Mouse (Mus musculus) hindbrain, postnatal 0 days (tissue): ENCODE data around the gene Nod2. TPM values are rescaled to one million over a fixed set of nuclear protein-coding genes. Genes with fewer than 3 reads are reported as not detected.
"Not testable (repeated sequence)": the region's sequence is repeated elsewhere in the genome, so short reads cannot be mapped to it uniquely, and the experiment has no call there.

ENCODE experiments used
- ATAC-seq: fragments of 200-750 bp; cut with Nextera tagmentation; 2 replicates; pipeline ENCODE4 v1.8.0; 2017; ENCODE audit warnings: mild to moderate bottlenecking, moderate TSS enrichment, moderate library complexity
- DNase-seq: peaks from one replicate; pipeline ENCODE4 v3.0.0-alpha.2; 2015; ENCODE audit warnings: low spot score
- H3K27ac ChIP-seq: fragments of 300-500 bp; sonication (generic); 2 replicates; pipeline ENCODE4 v1.5.1; 2014; ENCODE audit warnings: mild to moderate bottlenecking
- H3K27me3 ChIP-seq: fragments of 300-500 bp; sonication (generic); 2 replicates; pipeline ENCODE4 v1.6.1; 2014; ENCODE audit warnings: low read length, mixed read lengths; ENCODE audit not compliant: insufficient read depth
- H3K36me3 ChIP-seq: fragments of 300-500 bp; sonication (generic); 2 replicates; pipeline ENCODE4 v1.6.1; 2014; ENCODE audit warnings: low read length, mixed read lengths; ENCODE audit not compliant: insufficient read depth
- H3K4me1 ChIP-seq: fragments of 300-500 bp; sonication (generic); 2 replicates; pipeline ENCODE4 v1.6.1; 2014; ENCODE audit warnings: antibody characterized with exemption, low read length, mixed read lengths; ENCODE audit not compliant: insufficient read depth
- H3K4me2 ChIP-seq: fragments of 300-500 bp; sonication (generic); 2 replicates; pipeline ENCODE4 v1.6.1; 2014; ENCODE audit warnings: low read depth, mild to moderate bottlenecking, low read length, moderate library complexity, mixed read lengths
- H3K4me3 ChIP-seq: fragments of 300-500 bp; sonication (generic); 2 replicates; pipeline ENCODE4 v1.5.1; 2014; ENCODE audit warnings: low read length
- H3K9ac ChIP-seq: fragments of 300-500 bp; sonication (generic); replicated peaks from 2 replicates; pipeline ENCODE4 v1.6.1; 2014; ENCODE audit warnings: mild to moderate bottlenecking, low read length, moderate library complexity, mixed read lengths
- H3K9me3 ChIP-seq: fragments of 300-500 bp; sonication (generic); 2 replicates; pipeline ENCODE4 v1.6.1; 2016; ENCODE audit warnings: low read length, mixed read lengths
- CTCF ChIP-seq: IDR thresholded peaks from 2 replicates; pipeline ENCODE4 v1.5.1; 2016; ENCODE audit warnings: antibody characterized with exemption, control low read depth, low read depth
- WGBS: fragments of 180-500 bp; shearing (Covaris S2); extraction: QIAGEN DNeasy Blood & Tissue Kit; methylation state at CpG from one replicate; pipeline ENCODE4 v1.1.7; 2014; 5-methylcytosine and 5-hydroxymethylcytosine counted together
- polyA plus RNA-seq: library from polyadenylated mRNA; unstranded; fragments of >200 nt; fragmentation: Nextera tagmentation; extraction: Ambion mirVana; gene quantifications from 2 replicates; pipeline ENCODE4 v1.2.1, GENCODE M21; 2015
- total RNA-seq: library from RNA; depleted of rRNA; stranded (reverse); fragments of >200 nt; gene quantifications from 2 replicates; pipeline ENCODE4 v1.2.3, GENCODE M21; 2014

Gene Nod2
- total and polyA plus RNA-seq, 2 experiments from 2014 or later: 0.05 to 1.7 TPM

DNA sequence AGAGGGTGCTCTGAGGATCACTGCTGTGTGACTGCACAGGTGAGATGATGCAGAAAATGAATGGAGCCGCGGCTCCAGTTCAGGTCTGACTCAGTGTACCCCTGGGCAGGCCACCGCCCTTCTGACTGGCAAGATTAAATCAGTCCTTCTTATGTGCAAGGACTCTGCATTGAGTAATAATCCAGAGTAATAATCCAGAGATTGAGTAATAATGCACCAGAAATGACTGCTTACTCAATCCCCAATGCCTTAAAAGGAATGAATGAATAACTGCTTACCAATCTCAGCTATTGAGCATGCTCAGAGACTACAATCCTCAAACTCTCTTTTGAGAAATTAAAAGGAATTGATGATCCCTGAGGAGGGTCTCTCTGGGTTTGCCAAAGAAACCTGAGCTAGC lies 8.2 kb upstream of the Nod2 start:
- WGBS: 98% methylated on average over 3 of the region's 3 CpGs
- H3K9me3 ChIP-seq: no peaks in the 10 kb centered on the region
- DNase-seq (no peak), ATAC-seq (no peak)
- 0 out of 2 replicates have a peak, but pooled peaks cover 4% of the 10 kb centered on the region for H3K4me1 ChIP-seq
- no peak for TF ChIP-seq CTCF
- H3K9ac ChIP-seq: no peak overlapping the region
- H3K27me3 ChIP-seq: no peaks in the 10 kb centered on the region
- no peak overlapping the region for H3K27ac ChIP-seq
- no peaks in the 10 kb centered on the region for H3K36me3 ChIP-seq
- no peak overlapping the region for H3K4me2 ChIP-seq
- no peak overlapping the region for H3K4me3 ChIP-seq

DNA sequence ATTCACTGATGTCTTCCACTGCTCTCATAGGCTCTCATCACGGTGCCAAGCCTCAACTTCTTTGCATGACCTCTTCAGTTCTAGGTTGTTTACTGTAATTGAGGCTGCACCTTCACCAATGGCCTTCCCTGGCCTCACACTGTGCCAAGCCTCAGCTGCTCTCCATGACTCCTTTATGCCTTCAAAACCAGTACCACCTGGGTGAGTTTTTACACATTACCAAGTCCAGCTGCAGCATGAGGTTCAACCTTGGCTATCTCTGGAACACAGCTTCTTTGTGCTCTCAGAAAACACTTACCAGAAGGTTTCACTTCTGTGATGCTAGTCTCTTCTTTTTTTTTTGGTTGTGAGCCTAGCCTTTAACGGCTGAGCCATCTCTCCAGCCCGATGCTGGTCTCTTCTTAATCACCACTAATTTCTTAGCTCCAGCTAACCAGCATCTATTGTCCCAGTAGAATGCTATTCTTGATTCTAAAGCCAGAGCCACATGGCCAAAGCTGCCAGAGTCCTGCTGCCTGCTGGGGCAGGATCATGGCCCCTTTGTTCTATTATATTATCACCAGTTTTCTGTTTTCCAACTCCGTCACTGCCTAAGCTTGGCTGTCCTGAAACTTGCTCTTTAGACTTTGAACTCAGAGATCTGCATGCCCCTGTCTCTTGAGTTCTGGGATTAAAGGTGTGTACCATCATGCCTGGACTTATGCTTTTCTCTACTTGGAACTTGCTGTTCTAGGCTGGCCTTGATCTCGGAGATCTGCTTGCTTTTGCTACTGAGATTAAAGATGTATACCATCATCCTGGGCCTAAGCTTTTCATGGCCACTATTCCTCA lies 4.2 kb upstream of the Nod2 start:
- Histone ChIP-seq H3K27ac (no peak overlapping the region), H3K36me3 (no peaks in the 10 kb centered on the region), H3K27me3 (no peaks in the 10 kb centered on the region), H3K4me2 (no peak overlapping the region), H3K9me3 (no peaks in the 10 kb centered on the region), H3K9ac (no peak overlapping the region), H3K4me3 (no peak overlapping the region), H3K4me1 (peaks cover 2% of the 10 kb centered on the region)
- no peak for TF ChIP-seq CTCF
- ATAC-seq (no peak), DNase-seq (no peak)
- WGBS: 59% methylated on average over 5 of the region's 5 CpGs

GRCm38 (mm10) chr8:88648322-88648721 lies 1.2 kb downstream of the Nod2 start:
- no peak overlapping the region for H3K4me3 ChIP-seq
- no peak for ATAC-seq
- no peak for DNase-seq
- no peak overlapping the region for H3K27ac ChIP-seq
- no peaks in the 10 kb centered on the region for H3K27me3 ChIP-seq
- H3K4me2 ChIP-seq: no peak overlapping the region
- no peaks in the 10 kb centered on the region for H3K36me3 ChIP-seq
- no peak for TF ChIP-seq CTCF
- H3K9me3 ChIP-seq: no peaks in the 10 kb centered on the region
- H3K9ac ChIP-seq: no peak overlapping the region
- H3K4me1 ChIP-seq: peaks cover 3% of the 10 kb centered on the region

DNA sequence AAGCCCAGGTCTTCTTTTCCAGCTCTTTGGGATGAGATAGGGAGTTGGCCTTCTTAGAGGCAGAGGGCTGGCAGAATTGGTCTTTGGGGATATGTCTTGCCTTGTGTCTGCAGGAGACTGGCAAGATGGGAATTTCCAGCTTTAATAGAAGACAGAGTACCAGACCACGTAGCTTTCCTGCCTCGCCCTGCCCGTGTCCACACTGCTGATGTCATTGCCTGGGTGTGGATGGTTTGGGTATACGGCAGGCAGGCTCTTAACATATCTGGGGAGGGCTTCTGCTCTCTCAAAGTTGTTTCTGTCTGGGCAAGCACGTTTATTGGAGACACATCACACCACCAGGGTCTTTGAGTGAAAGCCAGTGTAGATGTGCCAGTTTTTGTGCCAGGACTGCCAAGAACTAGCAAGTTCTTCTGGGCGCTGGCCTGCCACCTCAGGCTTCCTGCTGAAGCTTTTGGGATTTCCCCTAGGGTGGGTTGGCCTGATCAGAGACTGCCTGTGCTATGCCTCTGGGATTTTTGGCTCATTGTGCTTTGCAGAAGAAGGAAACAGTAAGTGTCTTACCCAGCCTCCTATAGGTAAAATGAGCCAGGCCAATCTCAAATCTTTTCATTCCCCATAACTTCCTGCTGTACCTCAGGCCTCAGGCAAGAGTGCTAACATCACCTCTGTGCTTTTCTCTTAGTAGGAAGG lies 3.0 kb downstream of the Nod2 start:
- Histone ChIP-seq H3K9ac (no peak overlapping the region), H3K4me1 (peaks cover 3% of the 10 kb centered on the region), H3K36me3 (no peaks in the 10 kb centered on the region), H3K27me3 (no peaks in the 10 kb centered on the region), H3K9me3 (no peaks in the 10 kb centered on the region), H3K4me3 (no peak overlapping the region), H3K27ac (no peak overlapping the region), H3K4me2 (no peak overlapping the region)
- no peak for TF ChIP-seq CTCF
- DNase-seq (no peak), ATAC-seq (no peak)
- WGBS: 69% methylated on average over 6 of the region's 6 CpGs

- H3K9ac ChIP-seq, H3K4me2 ChIP-seq, ATAC-seq, H3K27me3 ChIP-seq, H3K27ac ChIP-seq, DNase-seq, H3K9me3 ChIP-seq, H3K4me3 ChIP-seq, H3K4me1 ChIP-seq, H3K36me3 ChIP-seq: not testable (repeated sequence)
- WGBS: 60% methylated on average over 4 of the region's 4 CpGs
Observed at GRCm38 (mm10) chr8:88651122-88651521, 4.0 kb downstream of the Nod2 start.

DNA sequence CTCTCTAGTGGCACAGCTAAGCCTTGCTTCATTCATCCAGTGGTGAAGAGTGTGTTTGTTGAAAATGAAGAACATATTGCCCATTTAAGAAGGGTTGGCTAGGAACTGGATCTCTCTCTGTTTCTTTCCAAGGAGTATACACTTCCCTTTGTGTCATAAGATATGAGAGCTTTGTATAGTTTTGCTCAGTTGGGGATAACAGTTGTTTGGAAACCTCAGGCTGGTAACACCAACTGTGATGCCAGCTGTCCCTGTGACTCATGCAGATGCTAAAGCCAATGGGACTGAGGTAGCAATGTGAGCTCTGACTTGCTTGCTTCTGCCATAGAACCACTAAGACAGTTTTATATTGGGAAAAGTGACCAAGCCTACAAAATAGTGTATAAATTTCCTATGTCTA lies 8.2 kb downstream of the Nod2 start:
- TF ChIP-seq CTCF: no peak
- 0 out of 2 replicates have a peak, but pooled peaks have one; percentile 24 for ATAC-seq
- Histone ChIP-seq H3K4me1 (no peaks in the 10 kb centered on the region), H3K9me3 (no peaks in the 10 kb centered on the region), H3K27ac (no peak overlapping the region), H3K36me3 (no peaks in the 10 kb centered on the region), H3K27me3 (no peaks in the 10 kb centered on the region), H3K9ac (no peak overlapping the region), H3K4me2 (no peak overlapping the region), H3K4me3 (no peak overlapping the region)
- DNase-seq: no peak

GRCm38 (mm10) chr8:88659873-88660272 lies 12.8 kb downstream of the Nod2 start:
- Histone ChIP-seq H3K4me2 (no peak overlapping the region), H3K9ac (no peak overlapping the region), H3K4me1 (no peaks in the 10 kb centered on the region), H3K27me3 (no peaks in the 10 kb centered on the region), H3K9me3 (no peaks in the 10 kb centered on the region), H3K27ac (no peak overlapping the region), H3K4me3 (no peak overlapping the region), H3K36me3 (no peaks in the 10 kb centered on the region)
- DNase-seq (no peak), ATAC-seq (no peak)
- 52% methylated on average over 3 of the region's 3 CpGs for WGBS
- TF ChIP-seq CTCF: no peak
